Mouse (Mus musculus): ENCODE results near the gene Elmo1. TPM values are rescaled to one million over a fixed set of nuclear protein-coding genes. Genes with fewer than 3 reads are reported as not detected.

Gene Elmo1
- polyA plus RNA-seq, 1 experiment: 16.1 TPM

GRCm38 (mm10) chr13:20464161-20464560 lies 373.8 kb downstream of the Elmo1 start:
- H3K36me3 ChIP-seq (ENCODE audit: control insufficient read depth, insufficient read depth, low read length, poor library complexity, severe bottlenecking): no peaks in the 10 kb centered on the region

GRCm38 (mm10) chr13:20467381-20467780 lies 377.0 kb downstream of the Elmo1 start:
- no peak overlapping the region for H3K27ac ChIP-seq (ENCODE audit: insufficient read depth, low read length)
- no peak overlapping the region for H3K9ac ChIP-seq (ENCODE audit: low read depth, poor library complexity, severe bottlenecking)
- H3K4me1 ChIP-seq (ENCODE audit: control insufficient read depth, insufficient read depth, low read length): peaks cover 2% of the 10 kb centered on the region
- H3K27me3 ChIP-seq (ENCODE audit: control insufficient read depth, insufficient read depth, low read length, poor library complexity, severe bottlenecking): no peaks in the 10 kb centered on the region
- no peaks in the 10 kb centered on the region for H3K36me3 ChIP-seq (ENCODE audit: control insufficient read depth, insufficient read depth, low read length, poor library complexity, severe bottlenecking)
- no peak for TF ChIP-seq POLR2A (IDR thresholded peaks at IDR 0.05; ENCODE audit: insufficient read depth, low read length)
- TF ChIP-seq CTCF (IDR thresholded peaks at IDR 0.05; ENCODE audit: low read depth, low read length): no peak
- TF ChIP-seq EP300 (IDR thresholded peaks at IDR 0.05; ENCODE audit: insufficient read depth, low read depth, low read length): no peak
- no peak overlapping the region for H3K4me3 ChIP-seq (ENCODE audit: low read depth, low read length)
- H3K9me3 ChIP-seq (replicated peaks; ENCODE audit: control insufficient read depth, insufficient read depth, low read length, poor library complexity, severe bottlenecking): no peaks in the 10 kb centered on the region

More at GRCm38 (mm10) chr13:20464161-20464560, 373.8 kb downstream of the Elmo1 start:
- Histone ChIP-seq H3K27me3 (ENCODE audit: control insufficient read depth, insufficient read depth, low read length, poor library complexity, severe bottlenecking) (no peaks in the 10 kb centered on the region), H3K9ac (ENCODE audit: low read depth, poor library complexity, severe bottlenecking) (no peak overlapping the region), H3K4me3 (ENCODE audit: low read depth, low read length) (no peak overlapping the region), H3K4me1 (ENCODE audit: control insufficient read depth, insufficient read depth, low read length) (peaks cover 2% of the 10 kb centered on the region), H3K9me3 (replicated peaks; ENCODE audit: control insufficient read depth, insufficient read depth, low read length, poor library complexity, severe bottlenecking) (no peaks in the 10 kb centered on the region), H3K27ac (ENCODE audit: insufficient read depth, low read length) (no peak overlapping the region)
- TF ChIP-seq POLR2A (IDR thresholded peaks at IDR 0.05; ENCODE audit: insufficient read depth, low read length) (no peak), EP300 (IDR thresholded peaks at IDR 0.05; ENCODE audit: insufficient read depth, low read depth, low read length) (no peak), CTCF (IDR thresholded peaks at IDR 0.05; ENCODE audit: low read depth, low read length) (no peak)

- H3K27me3 ChIP-seq (ENCODE audit: control insufficient read depth, insufficient read depth, low read length, poor library complexity, severe bottlenecking): no peaks in the 10 kb centered on the region
- TF ChIP-seq POLR2A (IDR thresholded peaks at IDR 0.05; ENCODE audit: insufficient read depth, low read length) (no peak), CTCF (IDR thresholded peaks at IDR 0.05; ENCODE audit: low read depth, low read length) (peak; percentile 74)
- H3K4me3 ChIP-seq (ENCODE audit: low read depth, low read length): no peak overlapping the region
- no peaks in the 10 kb centered on the region for H3K4me1 ChIP-seq (ENCODE audit: control insufficient read depth, insufficient read depth, low read length)
- no peaks in the 10 kb centered on the region for H3K9me3 ChIP-seq (replicated peaks; ENCODE audit: control insufficient read depth, insufficient read depth, low read length, poor library complexity, severe bottlenecking)
- H3K9ac ChIP-seq (ENCODE audit: low read depth, poor library complexity, severe bottlenecking): no peak overlapping the region
- no peak overlapping the region for H3K27ac ChIP-seq (ENCODE audit: insufficient read depth, low read length)
- H3K36me3 ChIP-seq (ENCODE audit: control insufficient read depth, insufficient read depth, low read length, poor library complexity, severe bottlenecking): no peaks in the 10 kb centered on the region
Measured at GRCm38 (mm10) chr13:20471732-20472131, 381.3 kb downstream of the Elmo1 start.

- Histone ChIP-seq H3K4me3 (ENCODE audit: low read depth, low read length) (no peak overlapping the region), H3K9me3 (replicated peaks; ENCODE audit: control insufficient read depth, insufficient read depth, low read length, poor library complexity, severe bottlenecking) (no peaks in the 10 kb centered on the region), H3K36me3 (ENCODE audit: control insufficient read depth, insufficient read depth, low read length, poor library complexity, severe bottlenecking) (no peaks in the 10 kb centered on the region), H3K4me1 (ENCODE audit: control insufficient read depth, insufficient read depth, low read length) (no peaks in the 10 kb centered on the region), H3K9ac (ENCODE audit: low read depth, poor library complexity, severe bottlenecking) (no peak overlapping the region), H3K27me3 (ENCODE audit: control insufficient read depth, insufficient read depth, low read length, poor library complexity, severe bottlenecking) (no peaks in the 10 kb centered on the region), H3K27ac (ENCODE audit: insufficient read depth, low read length) (no peak overlapping the region)
- TF ChIP-seq POLR2A (IDR thresholded peaks at IDR 0.05; ENCODE audit: insufficient read depth, low read length) (no peak), EP300 (IDR thresholded peaks at IDR 0.05; ENCODE audit: insufficient read depth, low read depth, low read length) (no peak), CTCF (IDR thresholded peaks at IDR 0.05; ENCODE audit: low read depth, low read length) (no peak)
Measured at GRCm38 (mm10) chr13:20472301-20472831, 382.0 kb downstream of the Elmo1 start.

- Histone ChIP-seq H3K9me3 (replicated peaks; ENCODE audit: control insufficient read depth, insufficient read depth, low read length, poor library complexity, severe bottlenecking) (no peaks in the 10 kb centered on the region), H3K27me3 (ENCODE audit: control insufficient read depth, insufficient read depth, low read length, poor library complexity, severe bottlenecking) (no peaks in the 10 kb centered on the region), H3K4me3 (ENCODE audit: low read depth, low read length) (no peak overlapping the region), H3K9ac (ENCODE audit: low read depth, poor library complexity, severe bottlenecking) (no peak overlapping the region), H3K36me3 (ENCODE audit: control insufficient read depth, insufficient read depth, low read length, poor library complexity, severe bottlenecking) (no peaks in the 10 kb centered on the region), H3K27ac (ENCODE audit: insufficient read depth, low read length) (no peak overlapping the region), H3K4me1 (ENCODE audit: control insufficient read depth, insufficient read depth, low read length) (no peaks in the 10 kb centered on the region)
- TF ChIP-seq CTCF (IDR thresholded peaks at IDR 0.05; ENCODE audit: low read depth, low read length) (no peak), EP300 (IDR thresholded peaks at IDR 0.05; ENCODE audit: insufficient read depth, low read depth, low read length) (no peak), POLR2A (IDR thresholded peaks at IDR 0.05; ENCODE audit: insufficient read depth, low read length) (no peak)
Measured at GRCm38 (mm10) chr13:20472891-20473539, 382.6 kb downstream of the Elmo1 start.

- H3K4me3 ChIP-seq (ENCODE audit: low read depth, low read length): no peak overlapping the region
- H3K9ac ChIP-seq (ENCODE audit: low read depth, poor library complexity, severe bottlenecking): no peak overlapping the region
- no peaks in the 10 kb centered on the region for H3K27me3 ChIP-seq (ENCODE audit: control insufficient read depth, insufficient read depth, low read length, poor library complexity, severe bottlenecking)
- TF ChIP-seq POLR2A (IDR thresholded peaks at IDR 0.05; ENCODE audit: insufficient read depth, low read length) (no peak), CTCF (IDR thresholded peaks at IDR 0.05; ENCODE audit: low read depth, low read length) (no peak), EP300 (IDR thresholded peaks at IDR 0.05; ENCODE audit: insufficient read depth, low read depth, low read length) (no peak)
- no peaks in the 10 kb centered on the region for H3K9me3 ChIP-seq (replicated peaks; ENCODE audit: control insufficient read depth, insufficient read depth, low read length, poor library complexity, severe bottlenecking)
- no peak overlapping the region for H3K27ac ChIP-seq (ENCODE audit: insufficient read depth, low read length)
- H3K36me3 ChIP-seq (ENCODE audit: control insufficient read depth, insufficient read depth, low read length, poor library complexity, severe bottlenecking): no peaks in the 10 kb centered on the region
- H3K4me1 ChIP-seq (ENCODE audit: control insufficient read depth, insufficient read depth, low read length): no peaks in the 10 kb centered on the region
Measured at GRCm38 (mm10) chr13:20473641-20474078, 383.3 kb downstream of the Elmo1 start.

Data from ES-Bruce4 (cell line).